Mouse (Mus musculus) megakaryocyte progenitor cell, adult 5-6 weeks (primary cell): Measurements from ENCODE around the gene Stambpl1. TPM values are rescaled to one million over a fixed set of nuclear protein-coding genes. Genes with fewer than 3 reads are reported as not detected.

Experiments used
- ATAC-seq: replicated peaks from 2 replicates; pipeline ENCODE4 v1.8.0; 2016; ENCODE audit warnings: mild to moderate bottlenecking, moderate TSS enrichment, inconsistent platforms; ENCODE audit not compliant: poor library complexity
- total RNA-seq, 2 experiments: library from RNA; stranded (forward) in 1 of 2; stranded (reverse) in 1 of 2; fragments of 157-497, 149-512 nt in 1 of 2; fragments of 200-1000 nt in 1 of 2; gene quantifications; 2 replicates each; pipeline versions ENCODE4 v1.2.3 to v1.2.4; 2015 to 2017

The Stambpl1 gene
- total RNA-seq (2015), result 21.1 and 23.9 TPM in 2 replicates
- total RNA-seq (2017), result 14.4 and 17.8 TPM in 2 replicates

DNA sequence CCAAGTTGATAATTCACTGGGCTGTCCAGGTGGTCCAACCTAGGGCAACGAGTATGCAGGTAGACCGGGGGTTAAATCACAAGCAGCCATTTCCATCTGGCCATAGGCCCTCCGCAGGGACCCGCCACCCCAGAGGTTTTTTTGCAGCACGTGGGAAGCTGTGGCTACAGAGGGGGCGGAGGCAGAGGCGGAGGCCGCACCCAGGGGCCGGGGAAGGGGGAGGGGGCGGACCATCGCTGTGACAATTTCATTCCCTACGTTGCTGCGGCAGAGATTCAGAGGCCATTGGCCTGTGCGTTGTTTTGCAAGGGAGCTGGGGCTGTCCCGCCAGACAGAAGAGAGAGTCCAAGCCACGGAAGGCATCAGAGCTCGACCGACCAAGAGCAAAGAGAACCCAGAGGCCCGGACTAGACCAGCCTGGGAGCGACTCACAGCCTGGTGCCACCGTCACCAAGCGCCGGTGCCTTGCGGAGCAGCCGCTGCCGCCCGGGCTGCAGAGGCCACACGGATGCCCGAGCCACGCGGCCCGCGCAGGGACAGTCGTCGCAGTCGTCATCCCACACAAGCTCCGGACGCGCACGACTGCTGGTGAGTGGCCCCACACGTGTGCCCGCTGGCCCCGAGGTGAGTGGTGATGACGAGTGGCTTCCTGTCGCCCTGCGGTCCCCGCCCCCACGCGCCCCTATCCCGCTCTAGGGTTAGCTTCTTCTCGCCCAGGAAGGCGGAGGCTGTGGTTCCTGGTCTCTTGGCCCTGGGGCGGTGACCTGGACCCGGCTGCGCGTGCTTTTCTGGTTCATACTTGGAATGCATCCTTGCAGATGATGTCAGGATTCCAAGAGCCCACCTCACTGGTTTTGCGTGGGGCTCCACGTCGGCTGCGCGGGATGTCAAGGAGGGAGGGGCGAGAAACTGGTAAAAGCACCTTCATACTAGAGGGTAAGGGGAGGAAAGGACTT, at the start of gene Stambpl1:
Gene Stambpl1 (plus strand): TSS at position 222 of the 956 bp plus-strand sequence.
- ATAC-seq, result peak; percentile 78

DNA sequence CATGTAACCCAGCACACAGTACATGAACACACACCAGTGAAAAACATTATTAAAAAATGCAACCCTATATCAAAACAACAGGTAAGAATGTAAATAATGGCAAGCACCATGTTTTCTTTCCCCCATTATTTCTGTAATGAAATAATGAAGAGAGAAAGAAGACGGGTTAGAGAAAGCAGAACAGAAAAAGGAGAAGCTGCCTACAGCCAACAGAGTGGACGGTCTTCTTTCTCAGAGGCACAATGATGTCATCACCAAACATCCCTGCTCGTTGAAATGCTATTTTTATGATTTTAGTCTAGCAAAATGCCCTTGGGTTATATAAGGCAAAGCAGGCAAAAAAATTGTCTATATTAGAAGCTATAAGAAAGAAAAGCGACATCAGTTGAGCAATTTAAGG, 43.6 kb upstream of the Stambpl1 start:
- ATAC-seq, result peak; percentile 75; the same call in 1 of the 2 replicates

DNA sequence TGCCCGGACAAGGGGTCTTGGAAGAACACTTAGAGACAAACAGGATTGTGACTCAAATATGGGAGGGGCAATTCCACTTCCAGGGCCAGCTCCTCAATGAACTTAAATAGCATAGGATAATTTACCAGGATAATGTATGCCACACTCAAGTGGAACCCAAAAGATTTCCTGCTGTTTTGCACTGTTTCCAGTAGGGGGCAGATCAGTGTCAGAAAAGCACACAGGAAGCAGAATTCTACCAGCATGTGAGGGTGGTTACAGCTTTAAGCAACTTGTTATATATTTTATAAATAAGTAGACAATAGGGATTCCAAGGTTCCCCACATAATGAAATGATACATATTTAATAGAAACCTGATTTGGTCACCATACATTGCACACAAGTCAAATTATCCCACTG, 40.1 kb upstream of the Stambpl1 start:
- peak; percentile 77 for ATAC-seq

DNA sequence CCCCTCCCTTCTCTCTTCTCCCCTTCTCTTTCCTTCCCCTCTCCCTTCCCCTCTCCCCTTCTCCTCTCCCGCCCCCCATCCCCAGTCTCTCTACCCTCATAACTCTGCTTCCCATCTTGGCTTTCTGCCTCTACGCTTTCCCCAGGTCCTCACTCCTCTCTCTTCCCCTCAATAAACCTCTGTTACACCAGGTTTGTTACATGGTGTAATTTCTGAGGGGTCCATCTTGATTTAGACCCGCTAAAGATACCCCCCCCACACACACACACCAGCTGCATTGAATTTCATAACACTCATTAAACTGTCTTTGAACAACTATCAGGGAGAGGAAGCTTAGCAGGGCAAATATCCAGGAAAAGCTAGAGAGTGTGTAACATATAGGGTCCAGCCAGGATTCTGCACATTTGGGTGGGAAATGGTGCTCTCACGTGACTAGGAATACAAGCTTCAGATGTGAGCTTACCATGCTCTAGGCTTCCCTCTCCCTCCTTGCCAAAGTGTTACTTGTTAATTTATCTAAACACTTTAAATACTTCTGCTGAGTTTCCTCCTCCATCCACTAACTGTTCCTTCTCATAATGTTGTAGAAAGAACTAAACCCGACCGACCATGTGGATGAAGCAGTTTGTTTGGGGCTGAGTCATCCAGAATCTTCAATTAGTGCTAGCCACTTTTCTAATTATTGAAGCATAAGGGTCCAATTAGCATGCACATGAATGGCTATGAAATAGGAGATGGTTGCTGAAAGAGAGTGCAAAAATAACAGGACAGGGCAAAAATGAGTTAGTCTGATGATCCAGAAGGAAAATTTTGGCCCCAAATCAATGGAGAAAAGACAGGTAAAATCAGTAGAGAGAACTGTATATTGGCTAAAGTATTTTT, 38.5 kb upstream of the Stambpl1 start:
- no peak for ATAC-seq

DNA sequence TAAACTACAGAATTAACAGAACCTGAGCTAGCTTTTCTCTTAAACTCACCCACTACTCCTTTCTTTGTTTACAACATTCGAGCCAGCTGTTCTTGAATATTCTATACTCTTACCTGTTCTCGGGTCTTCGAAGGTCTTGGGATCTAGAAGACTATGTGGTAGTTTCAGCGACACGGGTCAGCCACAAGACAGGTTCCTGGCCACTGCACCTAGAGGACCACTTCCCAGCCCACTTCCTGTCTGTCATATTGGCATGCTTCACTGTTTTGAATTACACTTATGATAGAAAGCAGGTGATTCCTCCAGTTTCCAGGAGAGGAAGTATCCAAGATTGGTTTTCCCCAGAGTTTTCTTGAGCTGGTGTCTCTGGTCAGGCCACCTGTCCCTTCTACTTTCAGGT, 29.3 kb upstream of the Stambpl1 start:
- no peak for ATAC-seq

DNA sequence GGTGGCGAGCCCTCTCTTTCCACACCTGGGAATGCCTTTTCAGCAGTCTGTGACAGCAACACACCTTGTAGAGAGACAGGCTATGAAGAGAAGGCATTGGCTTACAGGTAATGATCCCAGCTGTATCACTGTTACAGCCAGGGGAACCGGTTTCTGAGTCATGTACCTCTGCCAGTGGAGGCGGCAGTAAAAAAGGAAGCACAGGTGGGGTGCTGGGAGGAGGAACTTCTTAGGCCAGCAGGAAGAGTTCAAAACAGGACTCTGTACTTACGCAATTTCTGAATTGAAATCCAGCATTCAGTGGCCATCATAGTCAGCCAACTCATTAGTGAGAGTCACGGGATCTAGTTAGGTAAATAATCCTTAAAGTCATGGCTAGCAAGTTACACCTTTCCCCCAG, 26.1 kb upstream of the Stambpl1 start, which contains the start of gene Ankrd22:
Gene Ankrd22 (minus strand): TSS at position 163 of the 400 bp plus-strand sequence.
- ATAC-seq, result peak; percentile 65

DNA sequence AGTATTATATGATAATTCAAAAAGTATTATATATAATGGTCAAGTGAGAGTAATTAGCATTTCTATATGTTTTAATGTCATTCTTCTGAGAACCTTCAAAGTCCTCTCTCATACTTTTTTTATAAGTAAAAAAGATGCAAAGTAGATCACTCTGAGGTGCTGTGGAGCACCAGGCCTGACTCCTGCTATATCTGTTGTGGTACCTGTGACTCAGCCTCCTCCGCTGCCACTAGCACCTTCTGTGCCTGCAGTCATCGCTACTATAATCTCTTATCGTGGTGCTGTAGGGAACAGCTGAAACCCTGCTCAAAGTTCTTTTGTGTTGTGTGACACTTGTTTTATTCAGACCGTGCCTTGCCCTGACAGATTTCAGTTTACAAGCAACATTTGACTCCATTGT, 25.6 kb upstream of the Stambpl1 start:
- ATAC-seq, result no peak

DNA sequence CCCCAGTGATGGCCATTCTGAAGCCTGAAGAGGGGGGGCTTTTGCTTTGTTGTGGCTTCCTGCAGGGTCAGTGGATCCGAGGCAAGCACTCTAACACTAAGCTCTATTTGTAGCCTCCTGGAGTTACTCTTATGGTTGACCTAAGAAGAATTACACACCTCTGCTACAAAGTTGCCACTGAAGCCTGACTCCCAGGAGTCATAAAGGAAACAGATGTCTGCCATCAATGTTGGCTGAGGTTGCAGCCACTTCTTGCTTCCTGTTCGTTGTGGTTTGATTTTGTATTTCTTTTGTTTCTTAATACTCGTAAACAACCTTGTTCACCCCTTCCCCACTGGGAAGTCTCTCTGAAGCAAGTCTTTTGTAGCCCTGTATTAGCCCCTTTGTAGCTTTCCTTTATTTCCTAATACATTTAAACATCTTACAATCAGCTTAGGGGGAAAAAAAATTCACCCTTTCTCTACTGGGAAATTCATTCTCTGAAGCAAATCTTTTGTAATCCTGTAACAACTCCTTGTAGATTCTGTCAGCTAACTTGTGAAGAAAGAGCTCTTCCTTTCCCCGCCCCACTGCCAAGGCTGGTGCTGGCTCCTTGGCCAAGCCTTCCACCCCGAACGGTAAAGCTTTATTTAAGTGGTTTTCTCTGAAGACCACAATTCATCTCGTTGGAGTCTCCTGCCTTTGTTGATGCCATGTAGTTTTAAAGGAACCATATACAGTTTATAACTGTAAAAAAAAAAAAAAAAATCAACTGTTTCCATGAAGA, 23.9 kb upstream of the Stambpl1 start:
- ATAC-seq, result peak; percentile 77

DNA sequence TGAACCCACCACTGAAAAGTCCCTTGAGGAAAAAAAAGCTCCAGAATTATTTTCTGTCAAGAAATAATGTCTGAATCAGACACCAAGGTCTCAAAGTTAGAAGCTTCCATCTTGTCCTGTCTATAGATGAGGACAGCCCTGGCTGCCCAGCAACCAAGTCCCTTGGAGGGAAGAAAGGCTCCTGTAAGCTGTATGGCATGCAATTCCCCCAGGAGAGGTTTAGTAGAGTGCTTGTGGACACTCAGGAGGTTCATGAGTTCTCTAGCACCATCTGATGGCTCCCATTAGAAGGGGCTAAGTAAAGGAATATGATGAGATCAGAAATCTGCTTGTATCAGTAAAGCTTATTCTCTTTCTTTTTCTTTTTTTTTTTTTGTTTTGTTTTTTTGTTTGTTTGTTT, 22.9 kb upstream of the Stambpl1 start:
- ATAC-seq, result no peak

DNA sequence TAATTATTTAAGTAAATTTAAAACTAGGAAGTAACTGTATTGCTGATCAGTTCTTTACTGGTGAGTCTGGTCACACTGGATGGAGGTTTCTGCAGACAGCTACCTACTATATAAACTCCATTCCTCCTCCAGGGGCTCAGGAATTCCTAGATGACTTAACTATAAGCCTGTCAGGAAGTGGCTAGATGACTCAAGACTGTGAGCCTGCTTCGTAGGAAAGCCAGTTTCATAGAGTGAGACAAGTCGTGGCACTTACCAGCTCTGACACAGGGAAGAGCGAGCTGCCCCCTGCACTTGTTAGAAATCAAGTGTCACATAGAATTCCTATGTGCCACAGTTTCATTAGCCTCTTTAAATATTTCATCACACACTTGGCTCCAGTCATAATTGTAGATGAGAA, 20.9 kb upstream of the Stambpl1 start:
- ATAC-seq, result no peak

DNA sequence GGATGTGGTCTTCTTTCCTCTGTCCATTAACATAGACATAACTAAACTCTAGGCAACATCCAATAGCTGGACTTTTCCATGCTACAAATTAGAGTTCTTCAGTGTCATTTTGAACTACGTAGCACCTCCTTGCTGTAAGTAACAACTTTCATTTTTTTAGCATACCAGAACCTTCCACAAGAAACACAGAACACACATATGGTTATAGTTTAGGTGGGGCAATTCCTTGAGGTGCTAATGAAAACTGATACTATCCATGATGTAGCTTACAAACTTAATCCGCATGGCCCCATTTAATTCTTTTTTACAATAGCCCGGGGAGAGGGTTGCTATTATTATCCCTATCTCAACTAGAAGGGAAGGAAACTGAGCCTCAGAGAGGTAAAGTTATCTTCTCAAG, 18.0 kb upstream of the Stambpl1 start:
- no peak for ATAC-seq

DNA sequence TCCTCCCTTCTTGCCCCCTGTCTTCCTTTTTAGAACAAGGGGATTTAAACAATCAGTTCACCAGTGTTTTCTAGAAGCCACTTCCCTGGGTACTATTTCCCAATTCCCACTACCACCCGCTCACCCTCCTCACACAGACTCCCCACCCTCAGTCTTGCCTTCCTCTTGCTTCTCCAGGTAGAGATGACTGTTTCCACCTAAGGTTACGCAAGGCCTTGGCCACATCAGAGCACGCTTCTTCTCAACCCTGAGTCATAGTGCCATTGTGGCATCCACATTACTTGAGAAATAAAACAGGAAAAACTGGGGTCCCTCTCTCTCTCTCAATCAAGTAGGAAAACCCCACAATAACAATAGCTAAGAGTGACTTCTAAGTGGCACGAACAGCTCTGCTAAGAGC, 12.9 kb upstream of the Stambpl1 start:
- ATAC-seq, result peak; percentile 90

DNA sequence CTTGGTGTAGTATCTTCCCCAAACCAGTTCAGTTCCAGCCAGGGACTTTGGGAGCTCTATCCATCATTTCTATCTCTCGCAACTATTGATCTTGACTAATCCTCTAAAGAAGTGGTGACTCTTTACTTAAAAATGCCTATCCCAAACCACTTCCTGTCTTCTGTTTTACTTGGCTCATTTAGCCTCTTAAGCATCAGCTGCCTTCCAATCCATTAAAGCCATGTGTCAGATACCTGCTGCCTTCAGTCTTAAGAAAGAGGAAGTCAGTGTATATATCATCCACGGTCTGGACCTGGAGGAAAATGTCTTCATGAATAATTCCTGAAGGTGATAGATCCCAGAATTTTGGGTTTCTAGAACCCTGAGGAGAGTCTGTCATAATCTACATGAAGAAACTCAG, 11.7 kb upstream of the Stambpl1 start:
- 0 out of 2 replicates have a peak, but pooled peaks have one; percentile 31 for ATAC-seq

DNA sequence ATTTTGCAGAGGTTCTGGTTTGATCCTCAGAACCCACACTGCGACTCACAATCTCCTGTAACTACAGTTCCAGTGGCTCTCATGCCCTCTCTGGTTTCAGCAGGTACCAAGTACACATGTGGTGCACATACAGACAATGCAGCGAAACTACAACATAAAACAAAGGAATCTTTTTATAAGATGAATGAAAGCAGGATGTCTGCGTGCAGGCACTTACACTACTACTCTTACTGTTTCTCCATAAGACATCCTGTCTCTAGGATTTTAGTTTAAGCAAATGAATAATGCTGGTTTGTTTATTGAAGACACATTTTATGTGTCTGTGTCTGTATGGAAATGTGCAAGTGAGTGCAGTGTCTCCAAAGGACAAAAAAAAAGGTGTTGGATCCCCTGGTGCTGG, 10.8 kb upstream of the Stambpl1 start:
- no peak for ATAC-seq

DNA sequence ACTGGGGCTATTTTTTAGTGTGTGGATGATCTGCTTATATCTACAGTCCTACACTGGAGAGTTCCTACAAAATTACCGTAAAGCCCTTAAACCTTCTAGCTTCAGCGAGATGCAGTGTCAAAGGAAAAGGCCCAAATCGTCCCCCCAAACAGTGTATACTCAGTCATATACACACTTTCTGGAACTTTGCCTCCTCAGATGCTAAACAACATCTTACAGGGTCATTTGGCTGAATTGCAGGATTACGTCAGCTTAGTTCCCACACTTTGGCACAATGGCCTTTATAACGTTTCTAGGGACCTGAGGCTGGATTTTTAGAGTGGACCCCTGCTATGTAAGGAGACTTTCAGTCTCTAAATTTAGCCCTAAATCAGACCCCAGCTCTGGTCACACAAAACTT, 9.5 kb upstream of the Stambpl1 start:
- ATAC-seq, result no peak

DNA sequence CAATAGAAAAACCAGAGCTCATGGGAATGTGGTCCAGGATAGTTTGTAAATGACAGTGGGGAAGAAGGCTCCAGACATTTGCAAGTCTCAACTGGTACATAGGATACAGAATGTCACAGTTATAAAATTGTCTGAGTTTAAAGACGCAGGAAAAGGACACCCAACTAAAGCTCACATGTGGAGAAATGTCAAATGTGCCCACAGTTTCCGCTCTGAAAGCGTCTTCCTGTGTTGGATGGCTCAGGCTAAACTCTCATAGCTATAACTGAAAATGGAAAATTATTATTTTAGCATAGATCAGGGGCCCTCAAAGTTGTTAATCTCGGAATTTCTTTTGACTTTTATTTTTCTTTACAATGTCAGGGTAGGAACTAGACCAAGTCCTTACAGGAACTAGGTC, 5.2 kb upstream of the Stambpl1 start:
- no peak for ATAC-seq

DNA sequence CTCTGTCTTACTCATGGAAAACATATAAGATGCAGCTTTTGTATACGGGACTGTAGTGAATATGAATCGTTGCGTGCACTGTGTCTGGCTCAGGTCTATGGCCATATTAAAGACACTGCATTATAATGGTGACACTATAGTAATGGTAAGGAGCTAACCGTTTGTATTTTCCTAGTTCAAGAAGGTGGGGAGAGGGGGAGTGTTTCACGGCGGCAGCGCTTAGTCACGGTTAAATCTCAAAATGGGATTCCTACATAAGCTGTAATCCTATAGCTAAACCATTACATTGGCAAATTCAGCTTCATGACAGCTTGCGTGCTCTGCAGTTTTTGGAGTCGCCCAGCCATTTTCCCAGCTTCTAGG, 403 bp upstream of the Stambpl1 start:
- no peak for ATAC-seq

DNA sequence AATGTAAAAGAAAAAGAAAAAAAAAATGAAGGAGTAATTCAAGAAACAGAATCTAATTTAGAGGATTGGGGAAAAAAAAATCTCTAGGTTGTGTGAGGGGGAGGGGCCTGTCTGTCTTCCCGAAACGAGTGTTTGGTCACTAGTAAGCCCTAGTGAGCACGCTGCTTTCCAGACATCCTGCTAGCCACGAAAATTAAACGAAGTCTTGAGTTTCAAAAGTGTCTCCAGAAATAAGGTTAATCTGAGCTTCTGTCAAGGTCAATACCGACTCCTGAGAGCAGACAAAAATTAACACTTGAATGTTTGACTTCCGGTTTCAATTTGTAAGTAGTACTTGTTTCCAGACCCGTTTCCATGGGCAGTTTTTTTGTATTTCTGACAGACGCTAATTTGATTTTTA, 1.1 kb downstream of the Stambpl1 start:
- ATAC-seq, result no peak

DNA sequence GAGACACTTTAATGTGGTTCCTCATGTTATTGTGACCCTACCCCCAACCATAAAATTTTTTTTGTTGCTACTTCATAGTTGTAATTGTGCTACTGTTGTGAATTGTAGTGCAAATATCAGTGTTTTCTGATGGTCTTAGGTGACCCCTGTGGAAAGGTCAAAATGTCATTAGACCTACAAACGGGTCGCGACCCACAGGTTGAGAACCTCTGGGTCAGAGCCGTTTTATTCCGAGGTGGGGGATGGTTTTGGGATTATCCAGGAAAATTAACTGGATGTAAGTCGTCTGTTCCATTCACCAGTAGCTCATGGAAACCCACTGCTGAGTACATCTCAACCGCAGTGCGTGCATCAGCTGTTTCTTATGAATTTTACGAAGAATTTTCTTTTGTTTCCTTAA, 1.7 kb downstream of the Stambpl1 start:
- no peak for ATAC-seq

DNA sequence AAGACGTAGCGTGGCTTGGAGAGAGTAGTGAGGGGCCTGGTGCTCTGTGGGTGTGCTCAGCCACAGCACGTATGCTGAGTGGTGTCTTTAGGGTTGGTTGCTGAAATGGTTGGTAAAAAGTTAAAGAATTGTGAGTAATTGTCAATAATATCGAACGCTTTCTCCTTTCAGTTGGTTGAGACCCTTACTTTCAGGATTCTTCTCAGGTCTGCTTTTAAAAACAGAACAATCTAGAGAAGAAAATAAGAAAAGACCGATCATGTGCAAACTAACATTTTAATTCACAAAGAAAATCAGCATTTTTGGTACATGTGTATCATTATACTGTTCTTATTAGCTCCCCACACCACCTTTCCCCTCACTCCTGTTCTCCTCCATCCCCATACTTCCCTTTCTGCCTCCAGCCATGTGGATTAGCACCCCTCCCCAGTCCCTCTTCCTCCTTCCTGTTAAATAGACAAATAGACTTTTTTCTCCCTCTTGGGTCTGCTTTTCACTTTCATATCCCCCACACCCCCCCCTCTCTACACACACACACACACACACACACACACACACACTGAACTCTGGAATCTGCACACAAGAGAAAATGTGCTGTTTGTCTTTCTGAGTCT, 2.2 kb downstream of the Stambpl1 start:
- peak; percentile 26 for ATAC-seq
